Mouse (Mus musculus): ENCODE results near the gene Rhbdf2.

The Rhbdf2 gene

DNA sequence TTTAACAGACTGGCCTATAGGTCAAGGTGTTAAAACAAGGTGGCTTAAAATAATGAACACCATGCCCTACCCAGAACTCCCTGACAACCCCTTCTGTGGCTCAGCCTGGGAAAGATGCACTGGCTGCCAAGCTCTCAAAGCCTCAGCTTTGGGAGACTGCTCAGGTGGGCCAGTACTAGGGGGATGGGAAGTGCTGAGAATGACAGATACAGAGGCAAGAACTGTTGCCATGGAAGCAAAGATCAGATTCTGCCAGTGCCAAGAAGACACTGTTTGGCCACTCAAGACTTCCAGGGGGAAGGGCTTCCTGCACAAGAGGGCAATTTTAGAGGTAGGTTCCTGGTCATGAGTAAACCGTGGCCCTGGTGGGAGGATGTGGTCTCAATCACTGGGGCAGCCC is 71.2 kb downstream of the Rhbdf2 start:
- DNase-seq (ENCODE audit: extremely low spot score, low spot score): no peak

DNA sequence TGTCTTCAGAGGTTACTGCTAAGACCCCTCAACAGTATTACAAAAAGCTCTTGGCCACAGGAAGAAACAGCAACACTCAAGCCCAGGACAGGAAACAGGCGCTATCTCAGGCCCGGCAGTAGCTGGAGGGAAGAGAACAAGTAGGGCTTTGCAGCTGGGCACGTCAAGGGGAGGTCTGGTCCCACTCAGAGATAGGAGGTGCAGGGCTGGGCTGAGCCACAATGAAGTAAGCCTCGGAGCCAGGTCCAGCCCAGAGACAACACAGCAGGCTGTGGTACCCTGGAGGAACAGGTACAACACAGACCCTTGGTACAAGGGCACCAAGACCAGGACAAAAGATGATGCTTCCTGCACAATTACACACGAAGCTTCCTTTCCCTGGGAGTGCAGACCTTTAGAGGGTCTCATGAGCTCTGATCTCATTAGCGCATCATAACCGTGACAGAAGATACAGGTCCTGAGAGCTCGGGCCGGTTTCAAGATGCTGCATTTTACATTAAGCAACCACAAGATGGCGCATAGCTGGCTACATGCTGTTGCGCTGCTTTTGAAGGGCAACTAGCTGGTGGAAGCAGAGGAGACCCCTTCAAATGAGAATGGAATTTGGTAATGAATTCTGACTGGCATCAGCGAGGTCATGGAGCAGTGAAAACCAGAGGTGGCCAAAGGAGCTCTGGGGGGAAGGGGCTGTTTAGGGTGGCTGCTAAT is 72.5 kb downstream of the Rhbdf2 start:
- DNase-seq (ENCODE audit: extremely low spot score, low spot score): peak; percentile 41

GRCm38 (mm10) chr11:116552194-116552593 is 74.6 kb downstream of the Rhbdf2 start:
- DNase-seq (ENCODE audit: extremely low spot score, low spot score): no peak

DNA sequence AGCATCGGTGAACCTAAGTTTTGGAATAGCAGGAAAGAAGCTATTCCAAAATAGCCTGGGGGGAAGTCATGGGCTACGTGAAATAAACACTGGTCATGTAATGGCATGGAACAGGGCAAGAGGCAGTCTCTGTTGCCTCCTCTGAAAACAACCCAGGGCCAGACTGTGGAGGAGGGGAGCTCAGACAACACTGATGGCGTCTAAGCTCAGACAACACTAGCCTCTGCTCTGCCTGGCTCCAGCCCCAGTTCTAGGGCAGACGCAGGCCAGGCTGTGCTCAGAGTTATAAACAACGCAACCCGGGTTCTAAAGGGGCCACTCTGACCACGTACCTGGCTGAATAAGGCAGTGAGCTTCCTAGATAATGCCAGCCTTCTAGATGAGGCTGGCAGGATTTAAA is 76.1 kb downstream of the Rhbdf2 start:
- no peak for DNase-seq (ENCODE audit: extremely low spot score, low spot score)

DNA sequence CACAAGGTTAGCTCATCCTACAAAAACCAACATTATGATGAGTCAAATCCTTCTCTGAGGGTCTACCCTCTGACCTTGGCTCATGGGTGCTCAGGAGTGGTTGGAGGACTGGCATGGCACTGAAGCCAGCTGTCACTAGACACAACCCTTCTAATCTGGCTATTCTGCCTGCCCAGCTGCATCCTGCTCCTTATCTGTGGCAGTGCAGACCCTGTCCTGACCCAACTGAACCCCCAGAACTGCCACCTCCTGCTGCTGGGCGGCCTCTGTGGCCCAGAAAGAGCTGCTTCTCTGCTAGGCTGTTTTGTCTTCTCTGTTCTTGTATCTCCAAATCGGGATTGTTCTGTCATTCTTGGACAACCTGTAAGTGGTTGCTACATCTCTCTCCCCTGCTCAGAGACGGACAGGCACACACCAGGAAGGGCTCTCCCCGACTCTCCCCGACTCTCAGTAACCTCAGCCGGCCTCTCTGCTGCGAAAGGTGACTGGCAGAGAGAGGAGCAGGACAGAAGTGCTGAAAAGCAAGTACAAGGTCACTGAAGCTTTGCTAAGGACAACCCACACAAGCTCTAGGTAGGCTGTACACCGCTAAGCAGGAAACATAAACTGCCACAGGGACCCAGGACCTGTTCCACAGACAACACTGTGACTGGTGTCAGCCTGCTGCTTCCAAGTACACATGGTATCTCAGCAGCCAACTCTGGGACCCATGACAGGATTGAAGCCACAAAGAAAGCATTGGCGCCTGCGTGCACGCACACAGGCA is 77.4 kb downstream of the Rhbdf2 start:
- DNase-seq (ENCODE audit: extremely low spot score, low spot score): no peak

- DNase-seq (ENCODE audit: extremely low spot score, low spot score): no peak
Measured at GRCm38 (mm10) chr11:116548780-116549179, 78.0 kb downstream of the Rhbdf2 start.
